ENCODE assay signal across 22 mouse cellular contexts in the genomic region with DNA sequence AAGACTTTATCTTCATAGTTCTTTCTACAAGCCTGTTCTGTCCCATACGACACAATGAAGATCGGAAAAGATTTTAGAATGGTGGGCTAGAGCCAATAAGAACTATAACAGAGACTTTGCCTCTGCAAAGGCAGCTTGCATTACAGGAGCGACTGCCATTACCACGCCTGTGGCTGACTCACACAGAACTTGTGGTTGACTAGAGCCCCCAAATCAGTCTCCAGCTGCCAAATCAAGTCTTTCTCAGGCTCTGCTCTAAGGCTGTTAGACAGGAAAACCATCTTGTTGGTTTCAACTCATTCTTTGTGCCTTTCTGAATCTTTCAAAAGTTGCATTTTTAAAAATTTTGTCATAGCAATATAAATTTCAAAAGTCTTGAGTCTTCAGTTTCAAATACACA. TPM values are rescaled to one million over a fixed set of nuclear protein-coding genes. Genes with fewer than 3 reads are reported as not detected.
A peak's percentile ranks its signal among the peaks of the same experiment; 100 is the strongest.
DNase-seq lines count a peak whose midpoint lies in the region; ATAC-seq lines count a peak whose summit lies in the region.
"Had no signal": no experiment of that assay in that cellular context is flagged by ENCODE, and none has a peak within 500 bp of the region (broad histone marks: within the 10 kb centered on the region; RNA-seq: fewer than 3 reads in every experiment).

No protein-coding gene starts in this region.

- no peak for DNase-seq in lung, adult 18-20 months
- peak; percentile 6 for DNase-seq in urinary bladder, postnatal 14 days (ENCODE audit: low spot score)
- no peak for DNase-seq in urinary bladder, postnatal 36 days (ENCODE audit: low spot score in 2 of 2)
- DNase-seq in left cerebral cortex, adult 8-10 months (ENCODE audit: low spot score in 2 of 2), result no peak
- DNase-seq: adrenal gland, adult 2 months; adrenal gland, postnatal 25 days; cerebellum, adult 18-20 months; cerebellum, adult 9-11 months; cerebellum, postnatal 36 days; gastrocnemius, postnatal 14 days; heart, adult 2 months; heart, postnatal 14 days had no signal

- no peaks in the 10 kb centered on the region for H3K9me3 ChIP-seq in lung, embryonic 15.5 days
- no peaks in the 10 kb centered on the region for H3K9me3 ChIP-seq in midbrain, embryonic 15.5 days
- H3K9me3 ChIP-seq: forebrain, embryonic 12.5 days; G1E; heart, embryonic 15.5 days; hindbrain, embryonic 15.5 days had no signal

- H3K4me2 ChIP-seq in lung, embryonic 15.5 days, result no peak overlapping the region
- H3K4me2 ChIP-seq in midbrain, embryonic 15.5 days, result no peak overlapping the region
- H3K4me2 ChIP-seq: forebrain, embryonic 12.5 days; heart, embryonic 11.5 days; heart, embryonic 15.5 days; hindbrain, embryonic 15.5 days had no signal

- no peaks in the 10 kb centered on the region for H3K36me3 ChIP-seq in lung, embryonic 15.5 days
- H3K36me3 ChIP-seq in midbrain, embryonic 15.5 days (replicated peaks), result no peaks in the 10 kb centered on the region
- H3K36me3 ChIP-seq: forebrain, embryonic 12.5 days; G1E; heart, embryonic 15.5 days; hindbrain, embryonic 15.5 days had no signal

- H3K4me3 ChIP-seq in lung, embryonic 15.5 days, result no peak overlapping the region
- H3K4me3 ChIP-seq in midbrain, embryonic 15.5 days, result no peak overlapping the region
- H3K4me3 ChIP-seq: forebrain, embryonic 12.5 days; heart, adult 2 months; heart, embryonic 15.5 days; hindbrain, embryonic 15.5 days had no signal

- WGBS in lung, embryonic 15.5 days, result 66% methylated on average over 4 of the region's 4 CpGs
- 86% methylated on average over 4 of the region's 4 CpGs for WGBS in midbrain, embryonic 15.5 days

- no peaks in the 10 kb centered on the region for H3K4me1 ChIP-seq in lung, embryonic 15.5 days
- H3K4me1 ChIP-seq in midbrain, embryonic 15.5 days, result no peaks in the 10 kb centered on the region
- H3K4me1 ChIP-seq: forebrain, embryonic 12.5 days; heart, embryonic 15.5 days; hindbrain, embryonic 15.5 days had no signal

- no peak for ATAC-seq in lung, embryonic 15.5 days (ENCODE audit: borderline replicate concordance, extremely low read depth, low FRiP score, low TSS enrichment)
- 0 out of 2 replicates have a peak, but pooled peaks have one; percentile 66 for ATAC-seq in common myeloid progenitor, adult 5-6 weeks (replicated peaks; ENCODE audit: low read depth, poor library complexity, severe bottlenecking)
- no peak for ATAC-seq in midbrain, embryonic 15.5 days (replicated peaks)
- ATAC-seq: CD4-positive, CD25-positive, alpha-beta regulatory T cell, adult 4 months; forebrain, embryonic 16.5 days had no signal

- H3K27me3 ChIP-seq in lung, embryonic 15.5 days, result no peaks in the 10 kb centered on the region
- H3K27me3 ChIP-seq in midbrain, embryonic 15.5 days (replicated peaks), result no peaks in the 10 kb centered on the region
- H3K27me3 ChIP-seq: forebrain, embryonic 12.5 days; heart, embryonic 15.5 days; hindbrain, embryonic 15.5 days had no signal

- H3K27ac ChIP-seq in lung, embryonic 15.5 days, result peak overlapping the region; percentile 63
- no peak overlapping the region for H3K27ac ChIP-seq in midbrain, embryonic 15.5 days
- H3K27ac ChIP-seq: forebrain, embryonic 12.5 days; heart, adult 2 months; heart, embryonic 15.5 days; hindbrain, embryonic 15.5 days had no signal

- H3K9ac ChIP-seq in lung, embryonic 15.5 days, result no peak overlapping the region
- no peak overlapping the region for H3K9ac ChIP-seq in midbrain, embryonic 15.5 days
- H3K9ac ChIP-seq: forebrain, embryonic 12.5 days; heart, embryonic 15.5 days; hindbrain, embryonic 15.5 days had no signal

RNA-seq across cellular contexts. Expression of gene Fhl1, which starts 33.7 kb away (rescaled TPM):
- 366 and 418 TPM in 2 replicates for polyA plus RNA-seq in lung, embryonic 15.5 days (2015; fragmentation: Nextera tagmentation; extraction: Ambion mirVana)
- 1.6 and 21.3 TPM in 2 replicates for total RNA-seq in common myeloid progenitor, adult 5-6 weeks (2017)
- polyA plus RNA-seq in midbrain, embryonic 15.5 days (2015; fragmentation: Nextera tagmentation; extraction: Ambion mirVana), result 172 and 177 TPM in 2 replicates
- 100 to 1,000 TPM in 1 of 4 experiments, 10 to 100 TPM in 3; 81.8 to 101 (median 89.4) TPM for total RNA-seq in left cerebral cortex, adult 8-10 months (2022)
- polyA plus RNA-seq: CD4-positive, CD25-positive, alpha-beta regulatory T cell, adult 4 months; G1E had no signal
